Mouse (Mus musculus): Measurements from ENCODE around the gene Cabp7. TPM values are rescaled to one million over a fixed set of nuclear protein-coding genes. Genes with fewer than 3 reads are reported as not detected.

Gene Cabp7
- total RNA-seq, 2 experiments from 2014 or later, result 5.8 to 14.4 TPM

Other genes with a start within 250 kb of the Cabp7 start
- 10 to 100 TPM; 60.8 to 65.5 TPM for gene Mtmr3, start 151.9 kb downstream of the Cabp7 start, total RNA-seq (2021)
- not detected for gene Gm11032, start 126.7 kb downstream of the Cabp7 start, total RNA-seq (2021)
- gene Ascc2, start 109.0 kb downstream of the Cabp7 start, total RNA-seq (2021), result 10 to 100 TPM; 18.6 to 19.8 TPM
- gene Uqcr10, start 42.4 kb downstream of the Cabp7 start, total RNA-seq (2021), result 100 to 1,000 TPM; 429 to 434 TPM
- gene Zmat5, start 42.1 kb downstream of the Cabp7 start, total RNA-seq (2021), result 10 to 100 TPM; 25.7 to 30.7 TPM
- 100 to 1,000 TPM; 100 to 104 TPM for gene Nf2, start 102.8 kb upstream of the Cabp7 start, total RNA-seq (2021)
- gene Nipsnap1, start 127.2 kb upstream of the Cabp7 start, total RNA-seq (2021), result 10 to 100 TPM; 89.1 to 92.0 TPM
- 10 to 100 TPM; 35.8 to 38.3 TPM for gene Thoc5, start 148.5 kb upstream of the Cabp7 start, total RNA-seq (2021)
- gene Nefh, start 201.3 kb upstream of the Cabp7 start, total RNA-seq (2021), result 10 to 100 TPM; 35.5 to 38.2 TPM
- gene Ap1b1, start 240.0 kb upstream of the Cabp7 start, total RNA-seq (2021), result 100 to 1,000 TPM; 138 to 142 TPM

Measured in left cerebral cortex, postnatal 14 days (tissue).